Mouse (Mus musculus) lung, adult 2 months (tissue): ENCODE results near the gene Gm26657.

Experiments used
- CTCF ChIP-seq: fragments of 200-500 bp; IDR thresholded peaks from 2 replicates; pipeline ENCODE4 v1.5.1; 2011; ENCODE audit warnings: mild to moderate bottlenecking, low read length, control low read depth; ENCODE audit not compliant: insufficient read depth
- POLR2A ChIP-seq: fragments of 200-500 bp; IDR thresholded peaks from 2 replicates; pipeline ENCODE4 v1.6.1; 2011; ENCODE audit warnings: low read depth, mild to moderate bottlenecking, control low read depth, low read length, borderline replicate concordance; ENCODE audit errors: extremely low read depth

GRCm38 (mm10) chr4:56756966-56757600 lies 17.2 kb downstream of the Gm26657 start:
- TF ChIP-seq CTCF (no peak), POLR2A (no peak)
